Mouse (Mus musculus) lung, postnatal 0 days (tissue): ENCODE measurements around the gene Trpm8. TPM values are rescaled to one million over a fixed set of nuclear protein-coding genes. Genes with fewer than 3 reads are reported as not detected.

ENCODE experiments used
- ATAC-seq: fragments of 200-750 bp; cut with Nextera tagmentation; 2 replicates; pipeline ENCODE4 v1.8.0; 2017; ENCODE audit warnings: moderate library complexity
- DNase-seq: peaks from one replicate; pipeline ENCODE4 v3.0.0-alpha.2; 2016; ENCODE audit warnings: low spot score
- H3K27ac ChIP-seq: fragments of 300-500 bp; sonication (generic); 2 replicates; pipeline ENCODE4 v1.5.1; 2014; ENCODE audit warnings: antibody characterized with exemption, mild to moderate bottlenecking, low read length, mixed read lengths
- H3K27me3 ChIP-seq: fragments of 300-500 bp; sonication (generic); replicated peaks from 2 replicates; pipeline ENCODE4 v1.6.1; 2014; ENCODE audit warnings: low read length, mixed read lengths; ENCODE audit not compliant: insufficient read depth
- H3K36me3 ChIP-seq: fragments of 300-500 bp; sonication (generic); 2 replicates; pipeline ENCODE4 v1.6.1; 2014; ENCODE audit warnings: low read length, mixed read lengths; ENCODE audit not compliant: insufficient read depth
- H3K4me1 ChIP-seq: fragments of 300-500 bp; sonication (generic); 2 replicates; pipeline ENCODE4 v1.6.1; 2014; ENCODE audit warnings: antibody characterized with exemption, low read depth, low read length, mixed read lengths; ENCODE audit not compliant: insufficient read depth
- H3K4me2 ChIP-seq: fragments of 300-500 bp; sonication (generic); replicated peaks from 2 replicates; pipeline ENCODE4 v1.6.1; 2014; ENCODE audit warnings: low read depth, mild to moderate bottlenecking, low read length, moderate library complexity, mixed read lengths
- H3K4me3 ChIP-seq: fragments of 300-500 bp; sonication (generic); 2 replicates; pipeline ENCODE4 v1.5.1; 2014; ENCODE audit warnings: low read depth, low read length
- H3K9ac ChIP-seq: fragments of 300-500 bp; sonication (generic); replicated peaks from 2 replicates; pipeline ENCODE4 v1.6.1; 2014; ENCODE audit warnings: low read depth, mild to moderate bottlenecking
- H3K9me3 ChIP-seq: fragments of 300-500 bp; sonication (generic); 2 replicates; pipeline ENCODE4 v1.6.1; 2016; ENCODE audit warnings: low read length, mixed read lengths
- CTCF ChIP-seq: IDR thresholded peaks from 2 replicates; pipeline ENCODE4 v1.5.1; 2016; ENCODE audit warnings: antibody characterized with exemption, mild to moderate bottlenecking
- EP300 ChIP-seq: IDR thresholded peaks from 2 replicates; pipeline ENCODE4 v1.6.1; 2016; ENCODE audit warnings: antibody characterized with exemption, mild to moderate bottlenecking, control low read depth
- WGBS: fragments of 180-500 bp; shearing (Covaris S2); extraction: QIAGEN DNeasy Blood & Tissue Kit; methylation state at CpG from one replicate; pipeline ENCODE4 v1.1.7; 2014; 5-methylcytosine and 5-hydroxymethylcytosine counted together
- polyA plus RNA-seq: library from polyadenylated mRNA; unstranded; fragments of >200 nt; fragmentation: Nextera tagmentation; extraction: Ambion mirVana; gene quantifications from 2 replicates; pipeline ENCODE4 v1.2.1, GENCODE M21; 2015

The Trpm8 gene
- polyA plus RNA-seq, 1 experiment from 2014 or later = not detected

DNA sequence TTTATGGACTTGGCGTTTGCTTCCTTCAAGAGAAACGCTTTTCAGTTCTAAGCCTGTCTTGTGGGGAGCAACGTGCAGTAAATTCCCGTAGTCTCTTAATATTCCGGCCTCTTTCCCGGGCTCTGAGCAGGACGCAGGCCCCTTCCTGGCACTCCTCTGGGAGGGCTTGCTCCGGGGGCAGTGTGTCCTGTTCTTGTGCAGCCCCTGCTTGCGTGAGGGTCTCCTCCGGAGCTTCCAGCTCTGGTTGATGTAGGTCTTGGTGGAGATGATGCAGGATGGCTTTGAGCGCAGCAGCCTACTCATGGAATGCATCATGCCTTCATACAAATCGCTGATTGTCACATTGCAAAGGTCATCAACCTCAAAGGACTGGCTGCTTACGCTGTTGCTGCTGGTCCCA lies 11.3 kb upstream of the Trpm8 start:
- H3K4me2 ChIP-seq = no peak overlapping the region
- no peak for DNase-seq
- no peaks in the 10 kb centered on the region for H3K27me3 ChIP-seq
- TF ChIP-seq EP300 (no peak), CTCF (no peak)
- H3K36me3 ChIP-seq = peaks cover 80% of the 10 kb centered on the region
- no peak for ATAC-seq
- no peak overlapping the region for H3K9ac ChIP-seq
- no peaks in the 10 kb centered on the region for H3K4me1 ChIP-seq
- no peaks in the 10 kb centered on the region for H3K9me3 ChIP-seq
- no peak overlapping the region for H3K4me3 ChIP-seq
- 88% methylated on average over 13 of the region's 13 CpGs for WGBS
- no peak overlapping the region for H3K27ac ChIP-seq

DNA sequence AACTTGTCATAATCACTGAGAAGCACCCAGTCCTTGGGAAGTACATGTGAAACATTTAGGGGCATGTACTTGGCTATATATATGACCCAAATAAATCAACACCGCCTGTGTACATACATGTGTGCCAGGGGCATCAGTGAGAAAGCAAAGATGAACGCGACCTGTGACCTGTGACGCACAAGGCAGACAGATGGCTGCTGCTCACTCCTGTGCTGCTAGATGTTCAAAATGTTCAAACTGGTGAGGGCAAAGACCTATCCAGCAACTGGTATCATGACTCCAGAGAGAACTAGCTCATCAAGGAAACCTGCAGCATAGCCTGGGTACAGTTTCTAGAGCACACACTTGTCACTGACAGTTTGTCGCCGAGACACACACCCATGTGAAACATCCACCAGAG lies 10.0 kb upstream of the Trpm8 start:
- ATAC-seq (peak; percentile 27), DNase-seq (no peak)
- WGBS = 89% methylated on average over 6 of the region's 6 CpGs
- H3K36me3 ChIP-seq = peaks cover 76% of the 10 kb centered on the region
- no peak overlapping the region for H3K9ac ChIP-seq
- H3K4me2 ChIP-seq = no peak overlapping the region
- H3K4me3 ChIP-seq = no peak overlapping the region
- no peak for TF ChIP-seq CTCF
- TF ChIP-seq EP300 = no peak
- no peaks in the 10 kb centered on the region for H3K27me3 ChIP-seq
- no peaks in the 10 kb centered on the region for H3K4me1 ChIP-seq
- no peaks in the 10 kb centered on the region for H3K9me3 ChIP-seq
- no peak overlapping the region for H3K27ac ChIP-seq

DNA sequence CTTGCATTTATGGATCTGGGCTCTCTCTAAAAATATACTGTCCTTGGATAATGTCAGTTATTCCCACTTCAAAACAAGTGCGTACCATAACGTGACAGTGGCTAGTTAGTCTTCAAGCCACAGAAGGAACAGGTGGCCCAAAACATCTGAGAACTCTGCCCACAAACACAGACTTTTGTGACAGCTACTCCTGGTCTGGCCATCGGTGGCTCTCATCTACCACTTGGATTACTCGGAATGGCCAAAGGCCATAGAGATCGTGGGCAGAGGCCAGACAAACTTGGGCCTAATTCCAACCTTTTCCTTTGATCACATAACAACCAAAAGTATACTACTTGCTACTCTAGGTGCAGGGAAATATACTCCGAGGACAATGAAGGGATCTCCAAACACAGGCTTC lies 9.4 kb upstream of the Trpm8 start:
- H3K4me3 ChIP-seq = no peak overlapping the region
- H3K27me3 ChIP-seq = no peaks in the 10 kb centered on the region
- no peak overlapping the region for H3K9ac ChIP-seq
- ATAC-seq (peak; percentile 3; the same call in 1 of the 2 replicates), DNase-seq (no peak)
- no peaks in the 10 kb centered on the region for H3K9me3 ChIP-seq
- WGBS = 84% methylated on average over 6 of the region's 6 CpGs
- no peak overlapping the region for H3K4me2 ChIP-seq
- peaks cover 70% of the 10 kb centered on the region for H3K36me3 ChIP-seq
- no peaks in the 10 kb centered on the region for H3K4me1 ChIP-seq
- TF ChIP-seq CTCF (no peak), EP300 (no peak)
- H3K27ac ChIP-seq = no peak overlapping the region

DNA sequence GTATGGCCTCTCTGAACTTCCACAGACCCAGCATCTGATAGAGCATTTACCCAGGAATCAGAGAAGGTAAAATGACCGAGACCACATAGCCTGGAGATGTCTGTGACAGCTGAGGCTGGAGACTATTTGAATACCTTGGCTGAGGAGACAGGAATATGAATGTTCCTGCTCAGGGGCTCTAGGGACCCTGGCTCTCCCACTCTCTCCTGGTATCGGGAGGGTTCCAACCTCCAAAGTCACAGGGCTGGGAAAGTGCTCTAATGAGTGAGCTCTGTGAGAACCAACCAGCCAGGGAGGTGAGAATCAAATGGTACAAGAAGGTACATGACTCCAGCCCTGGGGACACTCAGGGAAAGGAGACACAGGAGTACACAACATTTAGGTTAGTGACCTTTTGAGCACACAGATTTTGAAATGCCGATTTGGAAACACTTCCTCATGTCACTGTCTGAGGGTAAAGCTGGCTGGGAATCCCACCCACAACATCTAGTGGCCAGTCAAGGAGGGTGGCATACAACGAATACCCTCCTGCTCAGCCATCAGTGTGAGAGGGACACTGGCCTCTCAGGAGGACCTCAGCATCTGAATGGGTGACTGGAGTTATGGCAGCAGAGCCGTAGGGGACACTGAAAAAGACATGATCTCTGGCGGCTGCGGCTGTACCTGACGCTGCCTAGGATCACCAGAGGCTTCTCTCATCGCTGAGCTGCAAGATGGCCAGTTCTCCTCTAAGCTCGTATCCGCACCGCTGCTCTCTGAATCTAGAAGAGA lies 7.7 kb upstream of the Trpm8 start:
- H3K9ac ChIP-seq = no peak overlapping the region
- H3K36me3 ChIP-seq = peaks cover 59% of the 10 kb centered on the region
- H3K27ac ChIP-seq = no peak overlapping the region
- no peak overlapping the region for H3K4me2 ChIP-seq
- TF ChIP-seq CTCF (no peak), EP300 (no peak)
- 0 out of 2 replicates have a peak, but pooled peaks cover 1% of the 10 kb centered on the region for H3K4me1 ChIP-seq
- 87% methylated on average over 12 of the region's 12 CpGs for WGBS
- no peak for ATAC-seq
- H3K27me3 ChIP-seq = no peaks in the 10 kb centered on the region
- H3K9me3 ChIP-seq = no peaks in the 10 kb centered on the region
- DNase-seq = no peak
- no peak overlapping the region for H3K4me3 ChIP-seq

- Histone ChIP-seq H3K9me3 (no peaks in the 10 kb centered on the region), H3K4me2 (no peak overlapping the region), H3K27ac (no peak overlapping the region), H3K4me1 (peaks cover 16% of the 10 kb centered on the region; the same call in 1 of the 2 replicates), H3K9ac (no peak overlapping the region), H3K4me3 (no peak overlapping the region), H3K36me3 (peaks cover 28% of the 10 kb centered on the region), H3K27me3 (no peaks in the 10 kb centered on the region)
- WGBS = 56% methylated on average over 4 of the region's 4 CpGs
- TF ChIP-seq CTCF (no peak), EP300 (no peak)
- ATAC-seq = no peak
- DNase-seq = no peak
Measured at GRCm38 (mm10) chr1:88272851-88273250, 4.6 kb upstream of the Trpm8 start.

GRCm38 (mm10) chr1:88273326-88273725 lies 4.1 kb upstream of the Trpm8 start:
- peaks cover 23% of the 10 kb centered on the region for H3K36me3 ChIP-seq
- 96% methylated on average over 3 of the region's 3 CpGs for WGBS
- H3K4me1 ChIP-seq = peaks cover 16% of the 10 kb centered on the region; the same call in 1 of the 2 replicates

More at GRCm38 (mm10) chr1:88273326-88273725, 4.1 kb upstream of the Trpm8 start:
- Histone ChIP-seq H3K9ac (no peak overlapping the region), H3K4me3 (no peak overlapping the region), H3K27me3 (no peaks in the 10 kb centered on the region), H3K9me3 (no peaks in the 10 kb centered on the region), H3K27ac (no peak overlapping the region), H3K4me2 (no peak overlapping the region)
- DNase-seq (no peak), ATAC-seq (no peak)
- no peak for TF ChIP-seq CTCF
- no peak for TF ChIP-seq EP300
